Mouse (Mus musculus) forebrain, embryonic 16.5 days (tissue): ENCODE data around the gene Dnajb3. TPM values are rescaled to one million over a fixed set of nuclear protein-coding genes. Genes with fewer than 3 reads are reported as not detected.
"Not testable (repeated sequence)": the region's sequence is repeated elsewhere in the genome, so short reads cannot be mapped to it uniquely, and the experiment has no call there.

Experiments
- ATAC-seq: fragments of 200-750 bp; cut with Nextera tagmentation; 2 replicates; pipeline ENCODE4 v1.8.0; 2017; ENCODE audit warnings: mild to moderate bottlenecking, moderate library complexity
- H3K27ac ChIP-seq: fragments of 300-500 bp; sonication (generic); 2 replicates; pipeline ENCODE4 v1.5.1; 2014; ENCODE audit warnings: low read length, control low read depth
- H3K27me3 ChIP-seq: fragments of 300-500 bp; sonication (generic); replicated peaks from 2 replicates; pipeline ENCODE4 v1.6.1; 2014; ENCODE audit warnings: low read length; ENCODE audit not compliant: control insufficient read depth, insufficient read depth
- H3K36me3 ChIP-seq: fragments of 300-500 bp; sonication (generic); 2 replicates; pipeline ENCODE4 v1.6.1; 2014; ENCODE audit not compliant: control insufficient read depth, insufficient read depth
- H3K4me1 ChIP-seq: fragments of 300-500 bp; sonication (generic); replicated peaks from 2 replicates; pipeline ENCODE4 v1.6.1; 2014; ENCODE audit warnings: low read length; ENCODE audit not compliant: control insufficient read depth, insufficient read depth
- H3K4me2 ChIP-seq: fragments of 300-500 bp; sonication (generic); 2 replicates; pipeline ENCODE4 v1.6.1; 2014; ENCODE audit warnings: mild to moderate bottlenecking, low read length, control low read depth
- H3K4me3 ChIP-seq: fragments of 300-500 bp; sonication (generic); replicated peaks from 2 replicates; pipeline ENCODE4 v1.5.1; 2014; ENCODE audit warnings: mild to moderate bottlenecking, low read length, control low read depth
- H3K9ac ChIP-seq: fragments of 300-500 bp; sonication (generic); replicated peaks from 2 replicates; pipeline ENCODE4 v1.6.1; 2014; ENCODE audit warnings: low read depth, low read length, control low read depth
- H3K9me3 ChIP-seq: fragments of 300-500 bp; sonication (generic); 2 replicates; pipeline ENCODE4 v1.6.1; 2016; ENCODE audit warnings: low read length; ENCODE audit not compliant: control insufficient read depth
- whole genome bisulfite sequencing: fragments of 180-500 bp; shearing (Covaris S2); extraction: QIAGEN DNeasy Blood & Tissue Kit; methylation state at CpG from one replicate; pipeline ENCODE4 v1.1.7; 2014; 5-methylcytosine and 5-hydroxymethylcytosine counted together
- polyA plus RNA-seq: library from polyadenylated mRNA; unstranded; fragments of >200 nt; fragmentation: Nextera tagmentation; extraction: Ambion mirVana; gene quantifications from 2 replicates; pipeline ENCODE4 v1.2.1, GENCODE M21; 2015

The Dnajb3 gene
- polyA plus RNA-seq, 1 experiment from 2014 or later = 11.7 TPM

GRCm38 (mm10) chr1:88192136-88192535 is 13.4 kb downstream of the Dnajb3 start:
- Histone ChIP-seq H3K9ac (no peak overlapping the region), H3K27ac (no peak overlapping the region), H3K4me1 (no peaks in the 10 kb centered on the region), H3K27me3 (no peaks in the 10 kb centered on the region), H3K36me3 (no peaks in the 10 kb centered on the region), H3K9me3 (no peaks in the 10 kb centered on the region), H3K4me2 (no peak overlapping the region), H3K4me3 (no peak overlapping the region)
- no peak for ATAC-seq
- WGBS = 70% methylated on average over 3 of the region's 3 CpGs

GRCm38 (mm10) chr1:88186325-88186935 is 19.2 kb downstream of the Dnajb3 start:
- ATAC-seq = no peak
- no peaks in the 10 kb centered on the region for H3K9me3 ChIP-seq
- H3K9ac ChIP-seq = no peak overlapping the region
- no peak overlapping the region for H3K4me2 ChIP-seq
- no peak overlapping the region for H3K4me3 ChIP-seq
- no peak overlapping the region for H3K27ac ChIP-seq
- H3K4me1 ChIP-seq = no peaks in the 10 kb centered on the region
- H3K27me3 ChIP-seq = 0 out of 2 replicates have a peak, but pooled peaks cover 3% of the 10 kb centered on the region
- no peaks in the 10 kb centered on the region for H3K36me3 ChIP-seq
- 92% methylated on average over 5 of the region's 5 CpGs for WGBS

- no peaks in the 10 kb centered on the region for H3K4me1 ChIP-seq
- 86% methylated on average over 1 of the region's 1 CpGs for WGBS
- H3K27me3 ChIP-seq = no peaks in the 10 kb centered on the region
- H3K9me3 ChIP-seq = peaks cover 5% of the 10 kb centered on the region; the same call in 1 of the 2 replicates
- no peak overlapping the region for H3K4me2 ChIP-seq
- no peak for ATAC-seq
- no peak overlapping the region for H3K27ac ChIP-seq
- H3K36me3 ChIP-seq = no peaks in the 10 kb centered on the region
- no peak overlapping the region for H3K9ac ChIP-seq
- no peak overlapping the region for H3K4me3 ChIP-seq
Measured at GRCm38 (mm10) chr1:88179657-88180056, 25.9 kb downstream of the Dnajb3 start.

GRCm38 (mm10) chr1:88172190-88172589 is 33.4 kb downstream of the Dnajb3 start:
- WGBS = 93% methylated on average over 5 of the region's 7 CpGs
- not testable (repeated sequence) for H3K4me2 ChIP-seq, H3K9me3 ChIP-seq, H3K4me3 ChIP-seq, H3K4me1 ChIP-seq, H3K36me3 ChIP-seq, H3K27ac ChIP-seq, H3K27me3 ChIP-seq, ATAC-seq, H3K9ac ChIP-seq

- H3K27ac ChIP-seq = no peak within 1 kb of the TSS
- H3K9me3 ChIP-seq = no peaks in the 10 kb centered on the region
- H3K4me1 ChIP-seq = no peaks in the 10 kb centered on the region
- 78% methylated on average over 5 of the region's 5 CpGs for WGBS
- no peak within 1 kb of the TSS for H3K4me2 ChIP-seq
- H3K4me3 ChIP-seq = no peak within 1 kb of the TSS
- no peak for ATAC-seq
- H3K9ac ChIP-seq = no peak within 1 kb of the TSS
- no peaks in the 10 kb centered on the region for H3K36me3 ChIP-seq
- no peaks in the 10 kb centered on the region for H3K27me3 ChIP-seq
Measured at GRCm38 (mm10) chr1:88165711-88166110, 39.9 kb downstream of the Dnajb3 start, which contains the start of gene Ugt1a5. Gene Ugt1a5, plus strand, starts transcription at chr1:88166012.

GRCm38 (mm10) chr1:88158430-88158829 is 47.2 kb downstream of the Dnajb3 start:
- Histone ChIP-seq H3K4me3 (no peak overlapping the region), H3K4me1 (no peaks in the 10 kb centered on the region), H3K27me3 (no peaks in the 10 kb centered on the region), H3K36me3 (no peaks in the 10 kb centered on the region), H3K27ac (no peak overlapping the region), H3K9ac (no peak overlapping the region), H3K9me3 (no peaks in the 10 kb centered on the region), H3K4me2 (no peak overlapping the region)
- ATAC-seq = no peak
- WGBS = 95% methylated on average over 2 of the region's 2 CpGs

Other genes with a start within 250 kb of the Dnajb3 start
- gene Usp40, start 197.2 kb downstream of the Dnajb3 start, polyA plus RNA-seq = 25.7 and 31.4 TPM in 2 replicates
- not detected in 2 replicates for gene Ugt1a10, start 150.4 kb downstream of the Dnajb3 start, polyA plus RNA-seq
- not detected in 2 replicates for gene Ugt1a9, start 135.0 kb downstream of the Dnajb3 start, polyA plus RNA-seq
- gene Ugt1a8, start 118.0 kb downstream of the Dnajb3 start, polyA plus RNA-seq = not detected in 2 replicates
- 1.2 and 1.4 TPM in 2 replicates for gene Ugt1a7c, start 110.7 kb downstream of the Dnajb3 start, polyA plus RNA-seq
- 1.0 and 1.7 TPM in 2 replicates for gene Ugt1a6b, start 102.5 kb downstream of the Dnajb3 start, polyA plus RNA-seq
- 2.7 and 2.8 TPM in 2 replicates for gene Ugt1a6a, start 71.0 kb downstream of the Dnajb3 start, polyA plus RNA-seq
- not detected in 2 replicates for gene Ugt1a5, start 39.8 kb downstream of the Dnajb3 start, polyA plus RNA-seq
- gene Ugt1a2, start 5.2 kb downstream of the Dnajb3 start, polyA plus RNA-seq = not detected in 2 replicates
- not detected in 2 replicates for gene Ugt1a1, start 6.2 kb upstream of the Dnajb3 start, polyA plus RNA-seq
- gene Mroh2a, start 21.2 kb upstream of the Dnajb3 start, polyA plus RNA-seq = 0.96 and 1.0 TPM in 2 replicates
- 121 TPM in 2 replicates for gene Hjurp, start 71.9 kb upstream of the Dnajb3 start, polyA plus RNA-seq
- gene Trpm8, start 71.9 kb upstream of the Dnajb3 start, polyA plus RNA-seq = 0.09 TPM in 1 of 2 replicates, not detected in the other
- gene Spp2, start 201.2 kb upstream of the Dnajb3 start, polyA plus RNA-seq = 0.53 TPM in 1 of 2 replicates, not detected in the other